Mouse (Mus musculus) brain, embryonic 14.5 days (tissue): Measurements from ENCODE around the gene Slc26a1.

Source experiments
- CTCF ChIP-seq: fragments of 200-500 bp; IDR thresholded peaks from 2 replicates; pipeline ENCODE4 v1.5.1; 2012; ENCODE audit warnings: inconsistent platforms, mild to moderate bottlenecking, moderate library complexity, borderline replicate concordance; ENCODE audit not compliant: insufficient read depth, insufficient read length; ENCODE audit errors: extremely low read depth
- POLR2A ChIP-seq: fragments of 200-500 bp; IDR thresholded peaks from 2 replicates; pipeline ENCODE4 v1.6.1; 2012; ENCODE audit warnings: mild to moderate bottlenecking, inconsistent platforms, borderline replicate concordance; ENCODE audit not compliant: poor library complexity, insufficient read depth, insufficient read length, severe bottlenecking; ENCODE audit errors: extremely low read depth

GRCm38 (mm10) chr5:108647820-108648465 is 27.4 kb downstream of the Slc26a1 start:
- TF ChIP-seq POLR2A: no peak
- TF ChIP-seq CTCF: no peak
